Mouse (Mus musculus): ENCODE results near the gene Carmil2. TPM values are rescaled to one million over a fixed set of nuclear protein-coding genes. Genes with fewer than 3 reads are reported as not detected.

Carmil2 gene
- 3.2 and 7.0 TPM in 2 replicates for polyA plus RNA-seq (2012; rRNA removed; ENCODE audit: low replicate concordance)

GRCm38 (mm10) chr8:105685796-105686308 lies at the start of gene Carmil2:
TSS of gene Carmil2 (plus strand) at chr8:105686274.

DNA sequence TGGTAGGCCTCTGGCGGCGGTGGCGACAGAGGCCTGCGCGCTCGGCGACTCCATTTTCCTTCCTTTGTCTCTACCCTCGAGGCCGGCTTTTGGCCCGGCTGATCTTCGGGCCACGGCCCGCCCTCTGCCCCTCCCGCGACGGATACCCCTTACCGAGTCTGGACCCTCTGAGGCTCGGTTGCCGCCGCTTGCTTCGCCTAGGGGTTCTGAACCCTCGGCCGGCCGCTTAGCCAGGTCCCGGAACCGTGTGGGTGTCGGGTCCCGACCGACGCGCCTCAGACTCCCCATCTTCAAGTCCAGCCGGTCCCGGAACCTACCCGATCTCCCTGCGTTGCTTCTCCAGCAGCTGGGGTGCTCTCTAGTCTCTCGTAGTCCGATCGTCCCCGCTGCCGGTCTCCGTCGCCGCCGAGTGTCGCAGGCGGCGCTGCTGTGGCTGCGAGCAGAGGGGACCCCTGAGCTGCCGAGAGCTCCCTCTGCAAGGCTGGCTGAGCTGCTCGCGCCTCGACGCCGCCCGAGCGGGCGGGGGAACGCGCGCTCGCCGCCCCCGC lies 49.0 kb upstream of the Carmil2 start, which contains the start of gene Agrp:
Gene Agrp (minus strand): TSS at position 431 of the 548 bp plus-strand sequence.

GRCm38 (mm10) chr8:105700966-105701824 lies 15.1 kb downstream of the Carmil2 start, which contains the start of the genes Acd and Pard6a:
TSS of gene Acd (minus strand) at chr8:105701102.
TSS of gene Pard6a (plus strand) at chr8:105701148.

GRCm38 (mm10) chr8:105707498-105708403 lies 21.7 kb downstream of the Carmil2 start, which contains the start of the genes 4933405L10Rik and Enkd1:
TSS of gene 4933405L10Rik (plus strand) at chr8:105707655.
TSS of gene Enkd1 (minus strand) at chr8:105708210.

Other genes with a start within 250 kb of the Carmil2 start
- gene Tppp3, start 214.7 kb upstream of the Carmil2 start, polyA plus RNA-seq (2012; rRNA removed; ENCODE audit: low replicate concordance), result 53.0 and 57.7 TPM in 2 replicates
- 17.9 and 29.4 TPM in 2 replicates for gene Zdhhc1, start 189.4 kb upstream of the Carmil2 start, polyA plus RNA-seq (2012; rRNA removed; ENCODE audit: low replicate concordance)
- gene Hsd11b2, start 167.5 kb upstream of the Carmil2 start, polyA plus RNA-seq (2012; rRNA removed; ENCODE audit: low replicate concordance), result 11.0 and 11.1 TPM in 2 replicates
- gene Atp6v0d1, start 120.2 kb upstream of the Carmil2 start, polyA plus RNA-seq (2012; rRNA removed; ENCODE audit: low replicate concordance), result 48.4 and 63.4 TPM in 2 replicates
- gene Ripor1, start 81.0 kb upstream of the Carmil2 start, polyA plus RNA-seq (2012; rRNA removed; ENCODE audit: low replicate concordance), result 7.7 and 13.9 TPM in 2 replicates
- 5.0 and 7.2 TPM in 2 replicates for gene Ctcf, start 49.7 kb upstream of the Carmil2 start, polyA plus RNA-seq (2012; rRNA removed; ENCODE audit: low replicate concordance)
- 0.31 TPM in 1 of 2 replicates, not detected in the other for gene Agrp, start 48.9 kb upstream of the Carmil2 start, polyA plus RNA-seq (2012; rRNA removed; ENCODE audit: low replicate concordance)
- gene Acd, start 14.8 kb downstream of the Carmil2 start, polyA plus RNA-seq (2012; rRNA removed; ENCODE audit: low replicate concordance), result 29.2 and 30.8 TPM in 2 replicates
- gene Pard6a, start 14.9 kb downstream of the Carmil2 start, polyA plus RNA-seq (2012; rRNA removed; ENCODE audit: low replicate concordance), result 6.5 and 10.2 TPM in 2 replicates
- not detected in 2 replicates for gene 4933405L10Rik, start 21.4 kb downstream of the Carmil2 start, polyA plus RNA-seq (2012; rRNA removed; ENCODE audit: low replicate concordance)
- 4.9 and 7.9 TPM in 2 replicates for gene Enkd1, start 21.9 kb downstream of the Carmil2 start, polyA plus RNA-seq (2012; rRNA removed; ENCODE audit: low replicate concordance)
- 8.5 and 9.1 TPM in 2 replicates for gene Gfod2, start 72.4 kb downstream of the Carmil2 start, polyA plus RNA-seq (2012; rRNA removed; ENCODE audit: low replicate concordance)
- 10.6 and 13.2 TPM in 2 replicates for gene Ranbp10, start 141.1 kb downstream of the Carmil2 start, polyA plus RNA-seq (2012; rRNA removed; ENCODE audit: low replicate concordance)
- gene Tsnaxip1, start 141.5 kb downstream of the Carmil2 start, polyA plus RNA-seq (2012; rRNA removed; ENCODE audit: low replicate concordance), result not detected in 2 replicates
- 6.6 and 8.0 TPM in 2 replicates for gene Cenpt, start 167.0 kb downstream of the Carmil2 start, polyA plus RNA-seq (2012; rRNA removed; ENCODE audit: low replicate concordance)
- gene Thap11, start 168.9 kb downstream of the Carmil2 start, polyA plus RNA-seq (2012; rRNA removed; ENCODE audit: low replicate concordance), result 35.4 and 36.7 TPM in 2 replicates
- gene Nutf2, start 174.3 kb downstream of the Carmil2 start, polyA plus RNA-seq (2012; rRNA removed; ENCODE audit: low replicate concordance), result 12.9 and 22.5 TPM in 2 replicates
- 39.6 and 49.7 TPM in 2 replicates for gene Edc4, start 194.6 kb downstream of the Carmil2 start, polyA plus RNA-seq (2012; rRNA removed; ENCODE audit: low replicate concordance)
- 1.1 and 3.3 TPM in 2 replicates for gene Nrn1l, start 207.3 kb downstream of the Carmil2 start, polyA plus RNA-seq (2012; rRNA removed; ENCODE audit: low replicate concordance)
- 16.1 and 18.3 TPM in 2 replicates for gene Pskh1, start 214.2 kb downstream of the Carmil2 start, polyA plus RNA-seq (2012; rRNA removed; ENCODE audit: low replicate concordance)
- gene Ctrl, start 247.6 kb downstream of the Carmil2 start, polyA plus RNA-seq (2012; rRNA removed; ENCODE audit: low replicate concordance), result 12.5 and 3,063 TPM in 2 replicates

Data from duodenum, adult 2 months (tissue).